Mouse (Mus musculus) testis, adult 2 months (tissue): ENCODE data around the gene Hpdl.

Source experiments
- CTCF ChIP-seq: fragments of 200-500 bp; IDR thresholded peaks from 2 replicates; pipeline ENCODE4 v1.5.1; 2012; ENCODE audit warnings: low read depth, mild to moderate bottlenecking, inconsistent platforms, low read length, moderate library complexity; ENCODE audit not compliant: control insufficient read depth, insufficient read depth, insufficient replicate concordance
- POLR2A ChIP-seq: fragments of 200-500 bp; IDR thresholded peaks from 2 replicates; pipeline ENCODE4 v1.6.1; 2012; ENCODE audit warnings: low read depth, mild to moderate bottlenecking, inconsistent platforms, low read length, moderate library complexity; ENCODE audit not compliant: control insufficient read depth

- TF ChIP-seq POLR2A, result no peak
- no peak for TF ChIP-seq CTCF
Measured at GRCm38 (mm10) chr4:116796442-116797110, 24.9 kb downstream of the Hpdl start.
